Mouse (Mus musculus) adrenal gland, postnatal 14 days (tissue): ENCODE results near the gene Snorc. TPM values are rescaled to one million over a fixed set of nuclear protein-coding genes. Genes with fewer than 3 reads are reported as not detected.

ENCODE experiments used
- DNase-seq: peaks from one replicate; pipeline ENCODE4 v3.0.0; 2021; ENCODE audit warnings: mixed read lengths
- total RNA-seq: library from RNA; stranded (reverse); gene quantifications from 2 replicates; pipeline ENCODE4 v1.2.3, GENCODE M21; 2021

Snorc gene
- total RNA-seq, 1 experiment from 2014 or later = not detected

DNA sequence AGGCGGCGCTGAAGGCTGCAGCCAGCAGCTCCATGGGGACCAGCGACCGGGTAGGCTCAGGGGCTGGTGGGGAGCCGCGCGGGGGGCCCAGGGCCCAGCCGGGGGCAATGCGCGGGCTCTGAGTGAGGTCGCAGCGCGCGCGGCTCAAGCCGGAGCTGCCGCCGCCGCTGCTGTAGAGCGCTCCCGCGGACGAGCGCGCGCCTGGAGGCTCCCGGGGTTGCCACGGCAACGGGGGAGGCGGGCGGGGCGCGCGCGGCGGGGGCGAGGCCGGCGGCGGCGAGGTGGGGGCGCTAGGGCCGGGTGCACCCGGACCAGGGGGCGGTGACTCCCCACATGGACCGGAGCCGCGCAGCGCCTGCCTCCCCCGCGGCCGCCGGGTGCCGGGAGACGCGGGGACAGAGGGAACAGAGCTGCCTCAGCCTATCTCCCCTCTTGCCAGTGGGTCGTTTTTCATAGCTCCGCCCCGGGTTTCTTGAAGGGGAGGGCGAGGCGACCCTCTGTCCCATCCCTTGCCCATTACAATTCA, 40.2 kb downstream of the Snorc start:
- peak; percentile 76 for DNase-seq

DNA sequence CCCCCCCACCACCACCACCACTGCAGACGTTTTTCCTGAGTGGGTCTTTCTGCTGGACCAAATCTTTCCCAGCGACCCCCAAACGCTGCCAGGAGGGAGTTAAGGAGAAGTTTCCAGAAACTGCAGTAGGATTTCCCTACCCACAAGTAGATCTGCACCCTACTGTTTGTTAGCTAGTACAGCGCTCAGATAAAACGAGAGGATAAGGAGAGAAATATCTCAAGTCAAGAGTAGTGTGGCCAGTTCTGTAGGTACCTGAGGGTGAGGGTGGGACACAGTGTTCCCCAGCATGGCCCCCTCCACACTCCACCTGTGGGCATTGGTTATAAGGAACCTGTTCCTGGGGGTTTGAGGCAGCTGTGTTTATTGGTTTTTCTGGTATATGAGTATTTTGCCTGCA, 40.8 kb downstream of the Snorc start:
- no peak for DNase-seq

DNA sequence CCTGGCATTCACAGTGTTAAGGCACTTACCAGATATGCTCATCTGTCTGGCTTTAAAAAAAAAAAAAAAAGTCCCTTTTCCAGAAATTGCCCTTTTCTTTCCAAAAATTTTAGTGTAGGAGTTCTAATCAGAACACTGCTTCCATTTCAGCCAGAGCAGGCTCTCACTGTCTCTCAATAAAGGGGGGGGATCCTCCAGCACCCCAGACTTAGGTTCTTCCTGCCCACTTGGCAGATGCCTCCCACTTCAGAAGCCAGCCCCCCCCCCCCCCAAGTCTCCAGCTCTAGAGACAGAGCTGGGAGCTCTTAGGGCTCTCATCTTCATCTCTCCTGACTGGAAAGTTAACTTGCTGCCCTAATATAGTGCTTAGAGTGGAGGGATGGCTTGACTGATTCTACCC, 50.4 kb downstream of the Snorc start:
- DNase-seq = no peak

DNA sequence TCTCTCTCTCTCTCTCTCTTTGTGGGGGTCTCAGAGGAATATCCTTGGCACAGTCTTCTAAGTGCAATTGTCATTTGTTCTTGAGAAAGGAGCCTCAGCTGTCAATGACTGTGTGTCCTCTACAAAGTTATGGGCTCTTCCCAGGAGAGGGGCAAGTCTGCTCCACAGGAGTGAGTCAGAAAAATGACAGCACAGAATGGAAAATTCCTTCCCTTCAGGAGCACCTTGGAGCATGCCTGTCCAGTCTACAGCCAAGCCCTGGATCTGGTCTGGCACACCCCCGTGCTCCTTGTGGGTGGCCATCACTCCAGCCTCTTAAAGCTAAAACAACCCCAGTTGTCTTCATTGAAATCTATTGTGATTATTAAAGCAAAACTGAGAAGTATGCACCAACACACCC, 51.5 kb downstream of the Snorc start:
- DNase-seq = peak; percentile 15

DNA sequence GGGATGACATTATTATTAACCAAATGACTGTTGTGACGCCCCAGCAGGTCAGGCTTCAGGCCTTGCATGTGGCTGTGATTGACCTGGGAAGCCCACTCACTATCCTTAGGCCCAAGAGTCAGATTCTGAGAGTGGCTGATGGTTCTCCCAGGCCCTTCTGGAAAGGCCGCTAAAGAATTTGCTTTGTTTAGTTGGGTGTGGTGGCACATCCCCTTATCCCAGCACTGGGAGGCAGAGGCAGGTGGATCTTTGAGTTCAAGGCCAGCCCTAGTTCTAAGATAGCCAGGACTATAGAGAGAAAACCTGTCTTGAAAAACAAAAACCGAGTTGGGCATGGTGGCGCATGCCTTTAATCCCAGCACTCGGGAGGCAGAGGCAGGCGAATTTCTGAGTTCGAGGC, 55.0 kb downstream of the Snorc start:
- no peak for DNase-seq

Other genes starting within 250 kb of the Snorc start
- 245 and 250 TPM in 2 replicates for gene Efhd1, start 205.9 kb upstream of the Snorc start, total RNA-seq
- gene Gigyf2, start 143.3 kb upstream of the Snorc start, total RNA-seq = 81.4 and 83.4 TPM in 2 replicates
- gene Kcnj13, start 75.5 kb upstream of the Snorc start, total RNA-seq = 0.38 TPM in 1 of 2 replicates, not detected in the other
- gene Neu2, start 39.6 kb downstream of the Snorc start, total RNA-seq = not detected in 2 replicates
- 0.64 and 3.6 TPM in 2 replicates for gene Ngef, start 103.6 kb downstream of the Snorc start, total RNA-seq
- 13.2 and 34.2 TPM in 2 replicates for gene Inpp5d, start 150.0 kb downstream of the Snorc start, total RNA-seq